9 mouse cellular contexts compared by ENCODE assay signal in genomic region chr7:30413596-30413995, GRCm38 (mm10). TPM values are rescaled to one million over a fixed set of nuclear protein-coding genes. Genes with fewer than 3 reads are reported as not detected.
DNase-seq lines count a peak whose midpoint lies in the region; ATAC-seq lines count a peak whose summit lies in the region.
"Had no signal": no experiment of that assay in that cellular context is flagged by ENCODE, and none has a peak within 500 bp of the region (broad histone marks: within the 10 kb centered on the region; RNA-seq: fewer than 3 reads in every experiment).

Tyrobp (plus strand) TSS chr7:30413760.

- no peak within 1 kb of the TSS for H3K4me2 ChIP-seq in heart, embryonic 14.5 days (ENCODE audit: low read length)

- 47% methylated on average over 5 of the region's 5 CpGs for WGBS in heart, embryonic 14.5 days
- WGBS in midbrain, embryonic 10.5 days = 74% methylated on average over 5 of the region's 5 CpGs

- no peaks in the 10 kb centered on the region for H3K27me3 ChIP-seq in heart, embryonic 14.5 days (ENCODE audit: control insufficient read depth, insufficient read depth, low read length)
- no peaks in the 10 kb centered on the region for H3K27me3 ChIP-seq in midbrain, embryonic 10.5 days (ENCODE audit: low read depth, poor library complexity, severe bottlenecking)

- no peak within 1 kb of the TSS for H3K27ac ChIP-seq in heart, embryonic 14.5 days (replicated peaks in 1 of 2; ENCODE audit: control insufficient read depth in 1 of 2, insufficient read depth in 1 of 2, low read depth in 2 of 2, low read length in 2 of 2)
- no peak within 1 kb of the TSS for H3K27ac ChIP-seq in midbrain, embryonic 10.5 days (replicated peaks)

- no peak for ATAC-seq in heart, embryonic 14.5 days (ENCODE audit: insufficient number of reproducible peaks, insufficient read depth, low FRiP score, low read depth)

- no peak within 1 kb of the TSS for H3K9ac ChIP-seq in heart, embryonic 14.5 days (ENCODE audit: low read length)

- H3K36me3 ChIP-seq in heart, embryonic 14.5 days (ENCODE audit: control insufficient read depth, insufficient read depth, low read length) = no peaks in the 10 kb centered on the region
- no peaks in the 10 kb centered on the region for H3K36me3 ChIP-seq in midbrain, embryonic 10.5 days

- no peaks in the 10 kb centered on the region for H3K9me3 ChIP-seq in heart, embryonic 14.5 days (ENCODE audit: control insufficient read depth, low read length)
- H3K9me3 ChIP-seq in midbrain, embryonic 10.5 days (replicated peaks) = no peaks in the 10 kb centered on the region

- DNase-seq in gastrocnemius, postnatal 10 days = no peak
- DNase-seq in gastrocnemius, postnatal 14 days = no peak
- no peak for DNase-seq in adrenal gland, postnatal 10 days
- DNase-seq in left cerebral cortex, adult 8-10 months (ENCODE audit: low spot score in 2 of 2) = no peak
- DNase-seq in midbrain, embryonic 10.5 days (ENCODE audit: low spot score) = no peak
- DNase-seq in right cerebral cortex, postnatal 10 days (ENCODE audit: low spot score in 2 of 2) = no peak
- no peak for DNase-seq in kidney, adult 18-20 months

- no peak within 1 kb of the TSS for H3K4me3 ChIP-seq in heart, embryonic 14.5 days (ENCODE audit: control insufficient read depth in 1 of 2, insufficient read depth in 1 of 2, low read depth in 1 of 2, low read length in 2 of 2)
- no peak within 1 kb of the TSS for H3K4me3 ChIP-seq in midbrain, embryonic 10.5 days
- H3K4me3 ChIP-seq: erythroblast, embryonic 14.5 days had no signal

- no peaks in the 10 kb centered on the region for H3K4me1 ChIP-seq in heart, embryonic 14.5 days (ENCODE audit: control insufficient read depth in 2 of 2, insufficient read depth in 2 of 2, low read length in 2 of 2)
- no peaks in the 10 kb centered on the region for H3K4me1 ChIP-seq in midbrain, embryonic 10.5 days

- intact Hi-C loops in gastrocnemius, postnatal 14 days (cut with DNase I; ENCODE audit: low total_unique reads) = no loop called here

RNA-seq across cellular contexts. Expression of gene Tyrobp, which starts in this region (rescaled TPM):
- total RNA-seq in gastrocnemius, postnatal 10 days (2021) = 10 to 100 TPM; 11.9 to 22.2 TPM
- total RNA-seq in gastrocnemius, postnatal 14 days (2021) = 10 to 100 TPM in 1 of 2 experiments, 1 to 10 TPM in 1; 7.8 to 10.4 TPM
- total RNA-seq in adrenal gland, postnatal 10 days (2021) = 10 to 100 TPM; 25.8 to 29.1 TPM
- polyA plus RNA-seq in heart, embryonic 14.5 days (2014; fragmentation: Nextera tagmentation; extraction: Ambion mirVana) = 37.1 and 44.5 TPM in 2 replicates
- 100 to 1,000 TPM in 2 of 4 experiments, 10 to 100 TPM in 2; 25.2 to 334 (median 134) TPM for total RNA-seq in left cerebral cortex, adult 8-10 months (2022)
- 15.7 and 19.6 TPM in 2 replicates for polyA plus RNA-seq in midbrain, embryonic 10.5 days (2016; fragmentation: Nextera tagmentation; extraction: Ambion mirVana)
